Mouse (Mus musculus) embryonic facial prominence, embryonic 15.5 days (tissue): ENCODE data around the gene Grm7. TPM values are rescaled to one million over a fixed set of nuclear protein-coding genes. Genes with fewer than 3 reads are reported as not detected.

Source experiments
- ATAC-seq: fragments of 200-750 bp; cut with Nextera tagmentation; 2 replicates; pipeline ENCODE4 v1.8.0; 2017; ENCODE audit warnings: low read depth, moderate TSS enrichment; ENCODE audit not compliant: insufficient number of reproducible peaks, low FRiP score, low TSS enrichment
- H3K27ac ChIP-seq: fragments of 300-500 bp; sonication (generic); replicated peaks from 2 replicates; pipeline ENCODE4 v1.5.1; 2015; ENCODE audit warnings: mild to moderate bottlenecking, inconsistent platforms
- H3K27me3 ChIP-seq: fragments of 300-500 bp; sonication (generic); 2 replicates; pipeline ENCODE4 v1.6.1; 2015; ENCODE audit warnings: inconsistent platforms
- H3K36me3 ChIP-seq: fragments of 300-500 bp; sonication (generic); 2 replicates; pipeline ENCODE4 v1.6.1; 2015; ENCODE audit warnings: mild to moderate bottlenecking, inconsistent platforms
- H3K4me1 ChIP-seq: fragments of 300-500 bp; sonication (generic); 2 replicates; pipeline ENCODE4 v1.6.1; 2015; ENCODE audit warnings: inconsistent platforms
- H3K4me2 ChIP-seq: fragments of 300-500 bp; sonication (generic); replicated peaks from 2 replicates; pipeline ENCODE4 v1.6.1; 2015; ENCODE audit warnings: mild to moderate bottlenecking, inconsistent platforms
- H3K4me3 ChIP-seq: fragments of 300-500 bp; sonication (generic); replicated peaks from 2 replicates; pipeline ENCODE4 v1.5.1; 2015; ENCODE audit warnings: mild to moderate bottlenecking, inconsistent platforms
- H3K9ac ChIP-seq: fragments of 300-500 bp; sonication (generic); 2 replicates; pipeline ENCODE4 v1.6.1; 2015; ENCODE audit warnings: inconsistent platforms
- H3K9me3 ChIP-seq: fragments of 300-500 bp; sonication (generic); replicated peaks from 2 replicates; pipeline ENCODE4 v1.6.1; 2016; ENCODE audit warnings: inconsistent platforms
- WGBS: fragments of 180-500 bp; shearing (Covaris S2); methylation state at CpG from one replicate; pipeline ENCODE4 v1.1.7; 2015; 5-methylcytosine and 5-hydroxymethylcytosine counted together
- polyA plus RNA-seq: library from polyadenylated mRNA; unstranded; fragments of >200 nt; fragmentation: Nextera tagmentation; extraction: Ambion mirVana; gene quantifications from 2 replicates; pipeline ENCODE4 v1.2.1, GENCODE M21; 2015

Gene Grm7
- polyA plus RNA-seq, 1 experiment from 2014 or later, result 2.4 TPM

DNA sequence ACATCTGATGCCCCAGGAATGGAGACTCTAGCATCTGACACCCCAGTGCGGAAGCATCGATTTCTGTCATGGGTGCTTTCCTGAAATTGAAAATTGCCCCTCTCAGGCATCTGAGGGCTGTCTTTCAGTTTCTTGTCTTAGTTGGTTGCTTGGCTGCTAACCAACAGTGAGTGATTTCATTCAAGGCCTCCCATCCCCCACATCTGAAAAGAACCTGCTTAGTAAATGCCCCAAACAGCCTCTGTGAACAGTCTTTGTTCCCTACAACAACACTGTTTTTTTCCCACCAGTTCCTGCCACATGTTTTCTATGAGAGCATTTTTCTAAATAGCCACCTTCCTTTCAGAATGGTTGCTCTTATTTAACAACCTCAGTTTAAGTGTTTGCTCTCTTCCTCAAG, 723.6 kb downstream of the Grm7 start:
- Histone ChIP-seq H3K9me3 (no peaks in the 10 kb centered on the region), H3K4me1 (no peaks in the 10 kb centered on the region), H3K36me3 (no peaks in the 10 kb centered on the region), H3K9ac (no peak overlapping the region), H3K4me2 (no peak overlapping the region), H3K27me3 (no peaks in the 10 kb centered on the region), H3K27ac (no peak overlapping the region), H3K4me3 (no peak overlapping the region)
- no peak for ATAC-seq
- WGBS, result 25% methylated on average over 2 of the region's 2 CpGs

GRCm38 (mm10) chr6:111371581-111372349, 726.4 kb downstream of the Grm7 start:
- H3K4me1 ChIP-seq, result no peaks in the 10 kb centered on the region
- WGBS, result 16% methylated on average over 4 of the region's 4 CpGs
- H3K4me2 ChIP-seq, result no peak overlapping the region
- no peaks in the 10 kb centered on the region for H3K36me3 ChIP-seq
- H3K9me3 ChIP-seq, result no peaks in the 10 kb centered on the region
- H3K4me3 ChIP-seq, result no peak overlapping the region
- no peak overlapping the region for H3K27ac ChIP-seq
- H3K9ac ChIP-seq, result no peak overlapping the region
- no peaks in the 10 kb centered on the region; the same call in 1 of the 2 replicates for H3K27me3 ChIP-seq
- ATAC-seq, result no peak

- no peaks in the 10 kb centered on the region for H3K36me3 ChIP-seq
- no peak overlapping the region for H3K4me3 ChIP-seq
- no peaks in the 10 kb centered on the region for H3K4me1 ChIP-seq
- ATAC-seq, result no peak
- no peak overlapping the region for H3K9ac ChIP-seq
- no peak overlapping the region for H3K4me2 ChIP-seq
- 44% methylated on average over 11 of the region's 11 CpGs for WGBS
- H3K27ac ChIP-seq, result no peak overlapping the region
- no peaks in the 10 kb centered on the region; the same call in 1 of the 2 replicates for H3K27me3 ChIP-seq
- H3K9me3 ChIP-seq, result no peaks in the 10 kb centered on the region
These were observed 727.4 kb downstream of the Grm7 start for GRCm38 (mm10) chr6:111372626-111373380.

- no peaks in the 10 kb centered on the region for H3K36me3 ChIP-seq
- no peaks in the 10 kb centered on the region; the same call in 1 of the 2 replicates for H3K27me3 ChIP-seq
- H3K9ac ChIP-seq, result no peak overlapping the region
- H3K9me3 ChIP-seq, result no peaks in the 10 kb centered on the region
- ATAC-seq, result no peak
- no peak overlapping the region for H3K27ac ChIP-seq
- no peak overlapping the region for H3K4me2 ChIP-seq
- H3K4me1 ChIP-seq, result no peaks in the 10 kb centered on the region
- no peak overlapping the region for H3K4me3 ChIP-seq
- 60% methylated on average over 2 of the region's 2 CpGs for WGBS
These were observed 735.3 kb downstream of the Grm7 start for GRCm38 (mm10) chr6:111380710-111381109.

- Histone ChIP-seq H3K9ac (no peak overlapping the region), H3K4me3 (no peak overlapping the region), H3K4me2 (no peak overlapping the region), H3K36me3 (no peaks in the 10 kb centered on the region), H3K27me3 (no peaks in the 10 kb centered on the region), H3K9me3 (no peaks in the 10 kb centered on the region), H3K4me1 (no peaks in the 10 kb centered on the region), H3K27ac (no peak overlapping the region)
- WGBS, result 71% methylated on average over 8 of the region's 8 CpGs
- ATAC-seq, result no peak
These were observed 763.4 kb downstream of the Grm7 start for GRCm38 (mm10) chr6:111408750-111409149.

- H3K27me3 ChIP-seq, result no peaks in the 10 kb centered on the region
- H3K4me1 ChIP-seq, result no peaks in the 10 kb centered on the region
- no peaks in the 10 kb centered on the region for H3K9me3 ChIP-seq
- no peak overlapping the region for H3K9ac ChIP-seq
- no peak overlapping the region for H3K4me2 ChIP-seq
- no peak overlapping the region for H3K4me3 ChIP-seq
- ATAC-seq, result no peak
- 97% methylated on average over 1 of the region's 1 CpGs for WGBS
- H3K36me3 ChIP-seq, result no peaks in the 10 kb centered on the region
- H3K27ac ChIP-seq, result no peak overlapping the region
These were observed 779.4 kb downstream of the Grm7 start for GRCm38 (mm10) chr6:111424737-111425136.

- Histone ChIP-seq H3K4me3 (no peak overlapping the region), H3K9ac (no peak overlapping the region), H3K9me3 (no peaks in the 10 kb centered on the region), H3K27ac (no peak overlapping the region), H3K27me3 (no peaks in the 10 kb centered on the region), H3K4me2 (no peak overlapping the region), H3K4me1 (no peaks in the 10 kb centered on the region), H3K36me3 (no peaks in the 10 kb centered on the region)
- ATAC-seq, result no peak
- 90% methylated on average over 2 of the region's 2 CpGs for WGBS
These were observed 800.8 kb downstream of the Grm7 start for GRCm38 (mm10) chr6:111446228-111446627.

DNA sequence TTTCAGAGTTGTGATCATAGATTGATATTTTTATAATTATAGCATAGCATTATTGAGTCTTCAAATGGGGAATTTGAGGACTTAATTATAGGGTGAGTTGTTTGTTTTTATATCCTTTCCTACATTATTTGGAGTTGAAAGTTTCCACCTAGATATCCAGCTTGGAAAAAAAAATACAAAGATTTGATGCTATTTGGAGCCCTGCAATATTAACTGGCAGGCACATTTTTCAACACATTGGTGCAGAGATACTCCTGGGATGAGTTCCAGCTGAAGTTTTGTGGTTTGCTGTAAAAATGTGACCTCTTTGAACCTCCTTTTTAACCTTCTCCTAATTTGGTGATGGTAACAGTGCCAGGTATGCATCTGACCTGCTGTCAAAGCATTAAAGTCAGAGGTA, 802.5 kb downstream of the Grm7 start:
- no peak overlapping the region for H3K9ac ChIP-seq
- H3K4me1 ChIP-seq, result no peaks in the 10 kb centered on the region
- no peak for ATAC-seq
- no peaks in the 10 kb centered on the region for H3K27me3 ChIP-seq
- no peaks in the 10 kb centered on the region for H3K36me3 ChIP-seq
- no peak overlapping the region for H3K4me3 ChIP-seq
- H3K27ac ChIP-seq, result no peak overlapping the region
- no peaks in the 10 kb centered on the region for H3K9me3 ChIP-seq
- no peak overlapping the region for H3K4me2 ChIP-seq

DNA sequence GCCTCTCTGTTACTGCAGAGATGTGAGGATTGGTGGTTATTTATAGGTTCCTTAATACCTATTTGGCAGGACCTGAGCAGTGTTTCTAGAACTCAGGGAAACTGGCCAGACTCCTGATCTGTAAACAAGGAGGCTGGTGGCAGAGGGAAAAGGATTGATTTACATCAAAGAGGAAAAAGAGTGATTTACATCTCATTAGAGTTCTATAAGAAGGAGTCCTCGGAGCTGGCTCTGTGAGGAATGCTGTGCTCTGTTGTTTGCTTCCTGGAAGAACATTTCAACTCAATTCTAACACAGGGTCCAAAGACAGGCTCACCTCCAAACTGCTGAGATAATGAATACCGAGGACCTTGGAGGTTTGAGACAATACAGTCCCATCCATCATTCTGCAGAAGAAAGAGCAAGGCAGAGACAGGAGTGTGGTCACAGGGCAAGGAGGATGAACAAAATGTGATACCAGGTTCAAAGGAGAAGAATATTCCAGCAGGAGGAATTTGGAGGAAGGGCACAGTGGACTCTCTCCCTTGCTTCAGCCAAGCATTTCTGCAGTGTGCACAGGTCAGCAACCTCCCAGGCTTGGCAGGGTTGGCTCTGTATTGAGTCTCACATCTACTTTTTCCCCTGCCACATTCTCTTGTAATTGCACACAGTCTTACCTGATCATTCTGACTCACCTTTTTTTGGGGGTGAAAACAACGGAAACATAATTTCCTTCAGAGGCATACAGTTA, 803.8 kb downstream of the Grm7 start:
- H3K9me3 ChIP-seq, result no peaks in the 10 kb centered on the region

GRCm38 (mm10) chr6:111481866-111482265, 836.5 kb downstream of the Grm7 start:
- H3K27me3 ChIP-seq, result no peaks in the 10 kb centered on the region
- no peak overlapping the region for H3K9ac ChIP-seq
- 66% methylated on average over 1 of the region's 1 CpGs for WGBS
- no peak for ATAC-seq
- H3K4me1 ChIP-seq, result no peaks in the 10 kb centered on the region
- no peaks in the 10 kb centered on the region for H3K9me3 ChIP-seq
- no peaks in the 10 kb centered on the region for H3K36me3 ChIP-seq
- no peak overlapping the region for H3K4me3 ChIP-seq
- no peak overlapping the region for H3K4me2 ChIP-seq
- no peak overlapping the region for H3K27ac ChIP-seq

More for the DNA sequence above, 803.8 kb downstream of the Grm7 start:
- Histone ChIP-seq H3K9ac (no peak overlapping the region), H3K4me3 (no peak overlapping the region), H3K36me3 (no peaks in the 10 kb centered on the region), H3K27me3 (no peaks in the 10 kb centered on the region), H3K27ac (no peak overlapping the region), H3K4me2 (no peak overlapping the region), H3K4me1 (no peaks in the 10 kb centered on the region)
- 42% methylated on average over 3 of the region's 3 CpGs for WGBS
- no peak for ATAC-seq

GRCm38 (mm10) chr6:111486081-111486480, 840.7 kb downstream of the Grm7 start:
- H3K9ac ChIP-seq, result no peak overlapping the region
- no peak overlapping the region for H3K4me2 ChIP-seq
- H3K27ac ChIP-seq, result no peak overlapping the region
- no peaks in the 10 kb centered on the region for H3K9me3 ChIP-seq
- H3K36me3 ChIP-seq, result no peaks in the 10 kb centered on the region
- no peaks in the 10 kb centered on the region for H3K4me1 ChIP-seq
- no peaks in the 10 kb centered on the region for H3K27me3 ChIP-seq
- no peak overlapping the region for H3K4me3 ChIP-seq
- ATAC-seq, result no peak
